Mouse (Mus musculus) olfactory bulb, adult 2 months (tissue): ENCODE measurements around the gene Sox5. TPM values are rescaled to one million over a fixed set of nuclear protein-coding genes. Genes with fewer than 3 reads are reported as not detected.
A peak's percentile ranks its signal among the peaks of the same experiment; 100 is the strongest.

Source experiments
- H3K27ac ChIP-seq: fragments of 200-500 bp; 2 replicates; pipeline ENCODE4 v1.5.1; 2012; ENCODE audit warnings: low read depth, low read length; ENCODE audit not compliant: insufficient read depth
- H3K4me1 ChIP-seq: fragments of 200-500 bp; 2 replicates; pipeline ENCODE4 v1.6.1; 2012; ENCODE audit warnings: low read length; ENCODE audit not compliant: control insufficient read depth, insufficient read depth
- H3K4me3 ChIP-seq: fragments of 200-500 bp; 2 replicates; pipeline ENCODE4 v1.5.1; 2012; ENCODE audit warnings: mild to moderate bottlenecking, low read depth, low read length, moderate library complexity; ENCODE audit not compliant: insufficient read depth
- CTCF ChIP-seq: fragments of 200-500 bp; IDR thresholded peaks from 2 replicates; pipeline ENCODE4 v1.5.1; 2012; ENCODE audit warnings: low read depth, mild to moderate bottlenecking, low read length, moderate library complexity; ENCODE audit not compliant: insufficient read depth
- POLR2A ChIP-seq: fragments of 200-500 bp; IDR thresholded peaks from 2 replicates; pipeline ENCODE4 v1.6.1; 2012; ENCODE audit warnings: mild to moderate bottlenecking, low read depth, low read length, moderate library complexity; ENCODE audit not compliant: insufficient read depth
- WGBS: fragments of 180-500 bp; shearing (Covaris S2); methylation state at CpG from one replicate; pipeline ENCODE4 v1.1.7; 2018; 5-methylcytosine and 5-hydroxymethylcytosine counted together
- polyA plus RNA-seq: library from polyadenylated mRNA; stranded (reverse); fragments of >200 nt; gene quantifications from 2 replicates; pipeline ENCODE4 v1.2.4, GENCODE M21; 2012; ENCODE audit warnings: low replicate concordance; ENCODE audit not compliant: missing spikeins, insufficient read depth, insufficient read length

Sox5 gene
- polyA plus RNA-seq, 1 experiment: not detected

GRCm38 (mm10) chr6:144710816-144711215 is 71.0 kb downstream of the Sox5 start:
- Histone ChIP-seq H3K4me1 (peaks cover 4% of the 10 kb centered on the region; the same call in 1 of the 2 replicates), H3K4me3 (no peak overlapping the region), H3K27ac (0 out of 2 replicates have a peak overlapping the region, but pooled peaks have one; percentile 21)
- TF ChIP-seq POLR2A (no peak), CTCF (no peak)
- 52% methylated on average over 5 of the region's 5 CpGs for WGBS

- WGBS: 82% methylated on average over 9 of the region's 9 CpGs
- Histone ChIP-seq H3K4me1 (peaks cover 4% of the 10 kb centered on the region; the same call in 1 of the 2 replicates), H3K4me3 (no peak overlapping the region), H3K27ac (no peak overlapping the region)
- TF ChIP-seq POLR2A: no peak
- TF ChIP-seq CTCF: no peak
Measured at GRCm38 (mm10) chr6:144709614-144710180, 72.1 kb downstream of the Sox5 start.

GRCm38 (mm10) chr6:144708410-144708809 is 73.4 kb downstream of the Sox5 start:
- TF ChIP-seq CTCF: no peak
- TF ChIP-seq POLR2A: no peak
- 90% methylated on average over 4 of the region's 4 CpGs for WGBS
- H3K4me3 ChIP-seq: no peak overlapping the region

GRCm38 (mm10) chr6:144707976-144708375 is 73.8 kb downstream of the Sox5 start:
- no peak for TF ChIP-seq CTCF
- no peak for TF ChIP-seq POLR2A
- Histone ChIP-seq H3K27ac (no peak overlapping the region), H3K4me3 (no peak overlapping the region), H3K4me1 (peaks cover 4% of the 10 kb centered on the region; the same call in 1 of the 2 replicates)
- WGBS: 96% methylated on average over 1 of the region's 1 CpGs

More at GRCm38 (mm10) chr6:144708410-144708809, 73.4 kb downstream of the Sox5 start:
- Histone ChIP-seq H3K4me1 (peaks cover 4% of the 10 kb centered on the region; the same call in 1 of the 2 replicates), H3K27ac (no peak overlapping the region)

- TF ChIP-seq POLR2A (no peak), CTCF (no peak)
- Histone ChIP-seq H3K4me1 (no peaks in the 10 kb centered on the region), H3K27ac (no peak overlapping the region), H3K4me3 (no peak overlapping the region)
- 94% methylated on average over 5 of the region's 5 CpGs for WGBS
Measured at GRCm38 (mm10) chr6:144704962-144705361, 76.8 kb downstream of the Sox5 start.

GRCm38 (mm10) chr6:144695660-144696059 is 86.1 kb downstream of the Sox5 start:
- no peak overlapping the region for H3K27ac ChIP-seq
- TF ChIP-seq POLR2A (no peak), CTCF (no peak)
- 67% methylated on average over 4 of the region's 4 CpGs for WGBS
- no peak overlapping the region for H3K4me3 ChIP-seq
- no peaks in the 10 kb centered on the region for H3K4me1 ChIP-seq

- TF ChIP-seq CTCF (no peak), POLR2A (no peak)
- 80% methylated on average over 7 of the region's 7 CpGs for WGBS
Measured at GRCm38 (mm10) chr6:144693211-144693899, 88.4 kb downstream of the Sox5 start.

GRCm38 (mm10) chr6:144691298-144692041 is 90.3 kb downstream of the Sox5 start:
- no peak overlapping the region for H3K27ac ChIP-seq
- no peak for TF ChIP-seq POLR2A
- no peak for TF ChIP-seq CTCF
- H3K4me3 ChIP-seq: no peak overlapping the region
- 49% methylated on average over 7 of the region's 7 CpGs for WGBS
- no peaks in the 10 kb centered on the region for H3K4me1 ChIP-seq

More at GRCm38 (mm10) chr6:144693211-144693899, 88.4 kb downstream of the Sox5 start:
- no peaks in the 10 kb centered on the region for H3K4me1 ChIP-seq
- H3K4me3 ChIP-seq: no peak overlapping the region
- no peak overlapping the region for H3K27ac ChIP-seq

- WGBS: 94% methylated on average over 3 of the region's 3 CpGs
- no peaks in the 10 kb centered on the region for H3K4me1 ChIP-seq
- TF ChIP-seq POLR2A (no peak), CTCF (no peak)
- H3K4me3 ChIP-seq: no peak overlapping the region
- H3K27ac ChIP-seq: no peak overlapping the region
Measured at GRCm38 (mm10) chr6:144689076-144689475, 92.7 kb downstream of the Sox5 start.
